Mouse (Mus musculus) limb, embryonic 10.5 days (tissue): ENCODE measurements around the gene Poc1a. TPM values are rescaled to one million over a fixed set of nuclear protein-coding genes. Genes with fewer than 3 reads are reported as not detected.

Experiments used
- DNase-seq: peaks from one replicate; pipeline ENCODE4 v3.0.0-alpha.2; 2017; ENCODE audit warnings: low spot score
- H3K27ac ChIP-seq: fragments of 300-500 bp; sonication (generic); 2 replicates; pipeline ENCODE4 v1.5.1; 2016; ENCODE audit warnings: mild to moderate bottlenecking
- H3K27me3 ChIP-seq: fragments of 300-500 bp; sonication (generic); 2 replicates; pipeline ENCODE4 v1.6.1; 2016; ENCODE audit warnings: low read depth, mild to moderate bottlenecking; ENCODE audit not compliant: poor library complexity, severe bottlenecking
- H3K36me3 ChIP-seq: fragments of 300-500 bp; sonication (generic); 2 replicates; pipeline ENCODE4 v1.6.1; 2016; ENCODE audit warnings: mild to moderate bottlenecking, moderate library complexity
- H3K4me1 ChIP-seq: fragments of 300-500 bp; sonication (generic); 2 replicates; pipeline ENCODE4 v1.6.1; 2016
- H3K4me3 ChIP-seq: fragments of 300-500 bp; sonication (generic); 2 replicates; pipeline ENCODE4 v1.5.1; 2016; ENCODE audit warnings: mild to moderate bottlenecking, moderate library complexity
- H3K9me3 ChIP-seq: fragments of 300-500 bp; sonication (generic); replicated peaks from 2 replicates; pipeline ENCODE4 v1.6.1; 2016; ENCODE audit warnings: mild to moderate bottlenecking
- WGBS: fragments of 180-500 bp; shearing (Covaris S2); methylation state at CpG from one replicate; pipeline ENCODE4 v1.1.7; 2016; 5-methylcytosine and 5-hydroxymethylcytosine counted together
- polyA plus RNA-seq: library from polyadenylated mRNA; unstranded; fragments of >200 nt; fragmentation: Nextera tagmentation; extraction: Ambion mirVana; gene quantifications from 2 replicates; pipeline ENCODE4 v1.2.1, GENCODE M21; 2016

Poc1a gene
- polyA plus RNA-seq, 1 experiment from 2014 or later = 42.9 TPM

GRCm38 (mm10) chr9:106269076-106269788 lies 11.6 kb upstream of the Poc1a start:
- H3K9me3 ChIP-seq = no peaks in the 10 kb centered on the region
- no peak for DNase-seq
- H3K4me1 ChIP-seq = peaks cover 29% of the 10 kb centered on the region
- no peak overlapping the region for H3K4me3 ChIP-seq
- H3K27ac ChIP-seq = no peak overlapping the region
- WGBS = 66% methylated on average over 9 of the region's 9 CpGs
- H3K36me3 ChIP-seq = no peaks in the 10 kb centered on the region
- no peaks in the 10 kb centered on the region for H3K27me3 ChIP-seq

- H3K4me3 ChIP-seq = no peak overlapping the region
- H3K4me1 ChIP-seq = peaks cover 28% of the 10 kb centered on the region
- no peak overlapping the region for H3K27ac ChIP-seq
- H3K9me3 ChIP-seq = no peaks in the 10 kb centered on the region
- no peak for DNase-seq
- H3K27me3 ChIP-seq = no peaks in the 10 kb centered on the region
- H3K36me3 ChIP-seq = no peaks in the 10 kb centered on the region
- 62% methylated on average over 2 of the region's 2 CpGs for WGBS
Measured at GRCm38 (mm10) chr9:106269879-106270278, 11.0 kb upstream of the Poc1a start.

DNA sequence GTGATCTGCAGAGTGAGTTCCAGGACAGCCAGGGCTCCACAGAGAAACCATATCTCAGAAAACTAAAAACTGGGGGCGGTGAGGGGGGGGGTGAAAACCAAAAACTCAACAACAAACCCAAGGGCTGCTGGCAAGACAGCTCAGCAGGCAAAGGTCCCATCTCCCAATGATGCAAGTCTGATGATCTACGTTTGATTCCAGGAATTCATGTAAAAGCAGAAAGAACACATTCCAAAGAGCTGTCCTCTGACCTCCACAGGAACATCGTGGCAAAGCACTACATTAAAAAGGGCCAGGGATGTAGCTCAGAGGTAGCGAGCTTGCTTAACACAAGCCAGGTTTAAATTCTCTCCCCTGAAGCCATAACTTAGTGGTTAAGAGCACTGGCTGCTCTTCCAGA lies 10.2 kb upstream of the Poc1a start:
- no peak for DNase-seq

DNA sequence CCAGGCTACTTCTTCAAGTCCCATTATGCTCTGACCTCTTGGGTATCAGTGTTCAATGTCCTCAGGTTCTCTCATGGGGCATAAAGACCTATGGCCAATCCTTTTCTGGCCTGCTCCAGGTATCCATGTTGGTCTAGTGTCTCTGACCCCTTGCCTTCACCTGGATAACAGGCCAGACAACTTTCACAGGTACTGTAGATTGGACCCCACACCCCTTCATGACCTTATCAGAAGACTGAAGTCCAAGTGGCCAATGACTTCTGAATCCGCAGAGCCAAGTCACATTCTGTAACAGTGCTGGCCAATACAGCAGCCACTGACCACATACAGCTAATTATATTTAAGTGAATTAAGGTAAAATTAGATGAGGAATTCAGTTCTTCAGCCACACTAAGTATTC lies 8.6 kb upstream of the Poc1a start:
- Histone ChIP-seq H3K36me3 (no peaks in the 10 kb centered on the region), H3K27ac (no peak overlapping the region), H3K27me3 (no peaks in the 10 kb centered on the region), H3K9me3 (no peaks in the 10 kb centered on the region), H3K4me1 (peaks cover 19% of the 10 kb centered on the region), H3K4me3 (no peak overlapping the region)
- WGBS = 98% methylated on average over 1 of the region's 1 CpGs
- DNase-seq = no peak

More for the DNA sequence above, 10.2 kb upstream of the Poc1a start:
- Histone ChIP-seq H3K36me3 (no peaks in the 10 kb centered on the region), H3K9me3 (no peaks in the 10 kb centered on the region), H3K4me3 (no peak overlapping the region), H3K27me3 (no peaks in the 10 kb centered on the region), H3K27ac (no peak overlapping the region), H3K4me1 (peaks cover 21% of the 10 kb centered on the region)
- 83% methylated on average over 4 of the region's 4 CpGs for WGBS

- Histone ChIP-seq H3K27me3 (no peaks in the 10 kb centered on the region), H3K36me3 (no peaks in the 10 kb centered on the region), H3K4me1 (peaks cover 16% of the 10 kb centered on the region), H3K4me3 (no peak overlapping the region), H3K9me3 (no peaks in the 10 kb centered on the region), H3K27ac (no peak overlapping the region)
- no peak for DNase-seq
- WGBS = 90% methylated on average over 12 of the region's 12 CpGs
Measured at GRCm38 (mm10) chr9:106273276-106273675, 7.6 kb upstream of the Poc1a start.

GRCm38 (mm10) chr9:106273791-106274190 lies 7.1 kb upstream of the Poc1a start:
- Histone ChIP-seq H3K27me3 (no peaks in the 10 kb centered on the region), H3K36me3 (no peaks in the 10 kb centered on the region), H3K4me3 (no peak overlapping the region), H3K27ac (no peak overlapping the region), H3K9me3 (no peaks in the 10 kb centered on the region), H3K4me1 (peaks cover 11% of the 10 kb centered on the region; the same call in 1 of the 2 replicates)
- DNase-seq = no peak
- 76% methylated on average over 4 of the region's 4 CpGs for WGBS

- Histone ChIP-seq H3K4me1 (0 out of 2 replicates have a peak, but pooled peaks cover 5% of the 10 kb centered on the region), H3K27ac (no peak overlapping the region), H3K36me3 (no peaks in the 10 kb centered on the region), H3K9me3 (no peaks in the 10 kb centered on the region), H3K27me3 (no peaks in the 10 kb centered on the region), H3K4me3 (no peak overlapping the region)
- no peak for DNase-seq
- WGBS = 89% methylated on average over 8 of the region's 8 CpGs
Measured at GRCm38 (mm10) chr9:106274652-106275180, 6.1 kb upstream of the Poc1a start.

DNA sequence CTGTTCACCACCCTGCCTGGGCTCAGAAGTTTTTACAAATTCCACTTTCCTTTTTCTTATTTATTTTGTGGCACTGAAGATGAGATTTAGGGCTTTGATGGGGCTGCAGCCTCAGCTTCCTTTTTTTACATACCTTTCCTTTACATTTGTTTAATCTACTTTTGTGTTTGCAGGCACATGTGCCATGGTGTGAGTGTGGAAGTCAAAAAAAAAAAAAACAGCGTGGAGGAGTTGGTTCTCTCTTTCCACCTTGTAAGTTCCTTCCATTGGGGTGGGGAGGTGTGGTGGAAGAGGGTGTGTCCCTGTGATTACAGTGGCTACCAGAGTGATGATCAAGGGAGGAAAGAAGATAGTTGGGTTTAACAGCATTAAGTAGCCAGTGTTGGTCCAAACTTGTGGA lies 5.1 kb upstream of the Poc1a start:
- no peaks in the 10 kb centered on the region for H3K9me3 ChIP-seq
- no peaks in the 10 kb centered on the region for H3K36me3 ChIP-seq
- H3K4me1 ChIP-seq = peaks cover 4% of the 10 kb centered on the region
- no peaks in the 10 kb centered on the region for H3K27me3 ChIP-seq
- no peak overlapping the region for H3K27ac ChIP-seq
- H3K4me3 ChIP-seq = no peak overlapping the region
- DNase-seq = no peak
- WGBS = 74% methylated on average over 1 of the region's 1 CpGs

- H3K4me3 ChIP-seq = peak overlapping the region; percentile 89
- H3K27ac ChIP-seq = peak overlapping the region; percentile 86
- H3K36me3 ChIP-seq = peaks cover 20% of the 10 kb centered on the region
- WGBS = 1% methylated on average over 14 of the region's 14 CpGs
- peaks cover 17% of the 10 kb centered on the region for H3K4me1 ChIP-seq
- peak; percentile 45 for DNase-seq
- H3K27me3 ChIP-seq = no peaks in the 10 kb centered on the region
- no peaks in the 10 kb centered on the region for H3K9me3 ChIP-seq
Measured at GRCm38 (mm10) chr9:106280386-106280785, 475 bp upstream of the Poc1a start.

DNA sequence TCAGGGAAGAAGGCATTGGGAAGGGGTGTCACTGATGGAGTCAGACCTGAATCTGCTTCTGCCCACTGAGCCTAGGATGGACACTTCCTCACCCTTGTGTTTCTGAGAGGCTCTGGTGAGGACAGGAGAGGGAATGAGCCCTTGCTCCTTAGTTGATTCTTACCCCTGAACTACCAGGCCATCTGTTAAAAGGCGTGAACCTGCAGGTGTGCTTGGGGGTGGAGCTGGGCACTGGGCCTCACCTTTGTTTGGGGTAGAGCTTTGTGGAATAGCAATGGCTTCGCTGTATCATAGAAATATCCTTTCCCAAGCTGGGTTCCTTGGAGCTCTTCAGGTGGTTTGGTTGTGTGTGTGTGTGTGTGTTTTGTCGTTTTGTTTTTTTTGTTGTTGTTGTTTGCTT lies 1.2 kb downstream of the Poc1a start:
- WGBS = 70% methylated on average over 3 of the region's 3 CpGs

DNA sequence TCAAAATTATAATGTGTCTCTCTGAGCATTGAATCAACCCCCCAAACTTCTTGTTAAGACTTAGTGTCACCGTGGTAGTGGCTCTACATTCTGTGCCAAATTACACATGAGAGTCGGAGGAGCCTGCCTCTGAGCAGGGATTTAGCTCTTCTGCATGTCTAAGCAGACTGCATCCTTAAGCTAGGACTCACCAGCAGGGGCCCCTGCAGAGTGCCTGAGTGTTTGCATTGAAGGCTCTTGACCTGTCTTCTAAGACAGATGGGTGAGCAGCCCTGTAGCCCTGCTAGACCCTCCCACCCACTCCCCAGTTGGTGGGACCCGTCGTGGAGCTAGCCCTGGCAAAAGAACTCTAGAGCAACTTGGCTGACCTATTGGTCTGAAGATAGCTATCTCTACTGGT lies 6.3 kb downstream of the Poc1a start:
- Histone ChIP-seq H3K4me3 (no peak overlapping the region), H3K4me1 (peaks cover 3% of the 10 kb centered on the region; the same call in 1 of the 2 replicates), H3K27me3 (no peaks in the 10 kb centered on the region), H3K36me3 (peaks cover 75% of the 10 kb centered on the region), H3K27ac (no peak overlapping the region), H3K9me3 (no peaks in the 10 kb centered on the region)
- WGBS = 66% methylated on average over 4 of the region's 4 CpGs
- no peak for DNase-seq

More for the DNA sequence above, 1.2 kb downstream of the Poc1a start:
- Histone ChIP-seq H3K27ac (no peak overlapping the region), H3K36me3 (peaks cover 33% of the 10 kb centered on the region), H3K4me1 (peaks cover 17% of the 10 kb centered on the region), H3K9me3 (no peaks in the 10 kb centered on the region), H3K27me3 (no peaks in the 10 kb centered on the region), H3K4me3 (peak overlapping the region; percentile 89)
- DNase-seq = no peak

DNA sequence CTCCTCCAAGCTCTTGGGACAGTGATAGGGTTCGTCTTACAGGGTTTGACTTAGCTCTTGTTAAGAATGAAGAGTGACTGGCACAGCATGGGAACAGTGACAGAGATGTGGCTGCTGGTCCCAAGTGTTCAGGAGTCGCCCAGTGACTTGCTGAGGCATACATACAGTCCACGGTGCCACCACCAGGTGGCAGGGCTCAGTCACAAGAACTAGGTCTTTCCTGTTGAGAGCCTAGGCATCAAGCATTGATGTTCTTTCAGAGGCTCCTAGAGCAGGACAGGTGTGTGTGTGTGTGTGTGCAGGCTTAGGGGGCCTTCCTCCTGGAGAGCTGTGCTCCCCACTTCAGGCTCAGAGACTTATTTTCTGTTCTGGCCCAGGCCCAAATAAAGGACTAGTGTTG lies 8.0 kb downstream of the Poc1a start:
- Histone ChIP-seq H3K4me1 (no peaks in the 10 kb centered on the region; the same call in 1 of the 2 replicates), H3K27ac (no peak overlapping the region), H3K9me3 (no peaks in the 10 kb centered on the region), H3K27me3 (no peaks in the 10 kb centered on the region), H3K36me3 (peaks cover 76% of the 10 kb centered on the region), H3K4me3 (no peak overlapping the region)
- peak; percentile 74 for DNase-seq
- WGBS = 36% methylated on average over 3 of the region's 3 CpGs

DNA sequence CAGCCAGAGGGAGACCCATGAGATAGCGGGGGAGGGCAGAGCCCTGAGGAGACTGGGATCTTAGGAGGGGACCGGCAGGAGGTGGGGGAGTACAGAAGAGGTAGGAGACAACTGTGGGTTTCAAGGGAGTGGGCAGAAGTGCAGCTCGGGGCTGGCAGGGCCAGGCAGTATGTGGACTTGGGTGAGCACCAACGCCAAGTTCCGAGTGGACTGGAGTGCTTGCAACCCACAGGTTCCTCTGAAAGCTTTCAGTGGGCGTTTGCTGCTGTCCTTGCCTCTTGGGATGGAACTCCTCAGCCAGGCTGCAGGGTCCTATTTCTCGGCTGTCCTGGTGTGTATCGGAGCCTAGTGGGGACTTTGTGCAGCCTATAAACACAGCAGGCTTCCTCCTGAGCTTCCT lies 9.0 kb downstream of the Poc1a start:
- H3K9me3 ChIP-seq = no peaks in the 10 kb centered on the region
- no peak overlapping the region for H3K27ac ChIP-seq
- no peaks in the 10 kb centered on the region; the same call in 1 of the 2 replicates for H3K4me1 ChIP-seq
- H3K36me3 ChIP-seq = peaks cover 77% of the 10 kb centered on the region
- H3K27me3 ChIP-seq = no peaks in the 10 kb centered on the region
- no peak for DNase-seq
- H3K4me3 ChIP-seq = no peak overlapping the region
- 90% methylated on average over 8 of the region's 8 CpGs for WGBS
